Mouse (Mus musculus) ES-E14 (cell line): Measurements from ENCODE around the gene Snrnp25. TPM values are rescaled to one million over a fixed set of nuclear protein-coding genes. Genes with fewer than 3 reads are reported as not detected.

Source experiments
- DNase-seq: peaks from one replicate; pipeline ENCODE4 v3.0.0-alpha.2; 2013; ENCODE audit warnings: low read depth, low spot score
- H3K27ac ChIP-seq: 2 replicates; pipeline ENCODE4 v1.5.1; 2012; ENCODE audit warnings: low read depth, mild to moderate bottlenecking, low read length, moderate library complexity, mixed read lengths; ENCODE audit not compliant: poor library complexity, insufficient read depth, severe bottlenecking
- H3K36me3 ChIP-seq: 2 replicates; pipeline ENCODE4 v1.6.1; 2012; ENCODE audit warnings: mild to moderate bottlenecking, low read length, moderate library complexity, mixed read lengths; ENCODE audit not compliant: control insufficient read depth, poor library complexity, insufficient read depth, severe bottlenecking
- H3K4me1 ChIP-seq, 2 experiments: fragments of 150-350 bp in 1 of 2; sonication (generic) in 1 of 2; 2 replicates each; pipeline ENCODE4 v1.6.1; 2012; ENCODE audit warnings: low read length in 2 of 2, mild to moderate bottlenecking in 1 of 2, mixed read lengths in 1 of 2; ENCODE audit not compliant: control insufficient read depth in 2 of 2, insufficient read depth in 2 of 2, poor library complexity in 1 of 2
- H3K4me3 ChIP-seq, 2 experiments: fragments of 150-350 bp in 1 of 2; sonication (generic) in 1 of 2; 2 replicates each; pipeline ENCODE4 v1.5.1; 2012; ENCODE audit warnings: low read length in 2 of 2, low read depth in 1 of 2, mild to moderate bottlenecking in 1 of 2, mixed read lengths in 1 of 2; ENCODE audit not compliant: insufficient read depth in 1 of 2, poor library complexity in 1 of 2, severe bottlenecking in 1 of 2
- H3K9ac ChIP-seq: 2 replicates; pipeline ENCODE4 v1.6.1; 2012; ENCODE audit warnings: low read depth, mild to moderate bottlenecking, low read length, mixed read lengths; ENCODE audit not compliant: poor library complexity, insufficient read depth, severe bottlenecking
- H3K9me3 ChIP-seq: fragments of 150-350 bp; sonication (generic); 2 replicates; pipeline ENCODE4 v1.6.1; 2012; ENCODE audit warnings: low read depth, mild to moderate bottlenecking, low read length; ENCODE audit not compliant: control insufficient read depth, insufficient read depth
- CHD2 ChIP-seq: IDR thresholded peaks from 2 replicates; pipeline ENCODE4 v1.6.1; 2014; ENCODE audit warnings: mild to moderate bottlenecking, low read depth, low read length, inconsistent platforms
- HCFC1 ChIP-seq: IDR thresholded peaks from 2 replicates; pipeline ENCODE4 v1.6.1; 2012; ENCODE audit warnings: low read length, inconsistent platforms, borderline replicate concordance; ENCODE audit not compliant: insufficient read depth
- MAFK ChIP-seq: IDR thresholded peaks from 2 replicates; pipeline ENCODE4 v1.6.1; 2014; ENCODE audit warnings: mild to moderate bottlenecking, low read depth, low read length, inconsistent platforms; ENCODE audit not compliant: insufficient read depth
- ZC3H11A ChIP-seq: IDR thresholded peaks from 2 replicates; pipeline ENCODE4 v1.6.1; 2012; ENCODE audit warnings: low read depth, mild to moderate bottlenecking, inconsistent platforms, low read length, borderline replicate concordance
- ZNF384 ChIP-seq: IDR thresholded peaks from 2 replicates; pipeline ENCODE4 v1.6.1; 2012; ENCODE audit warnings: low read depth, low read length, inconsistent platforms
- in situ Hi-C, 2 experiments: fragments of 600-800 bp; cut with MboI; formaldehyde crosslinking; loops; one replicate each; pipeline ENCODE4 v1.15.1; 2025; ENCODE audit warnings: low sequenced_read_pairs in 2 of 2, inconsistent platforms in 1 of 2; ENCODE audit not compliant: unreplicated experiment in 2 of 2
- total RNA-seq: library from RNA; depleted of rRNA; stranded (reverse); fragments of 300-350 nt; gene quantifications from 2 replicates; pipeline ENCODE4 v1.2.3, GENCODE M21; 2012

Gene Snrnp25
- total RNA-seq, 1 experiment, result 79.5 TPM

DNA sequence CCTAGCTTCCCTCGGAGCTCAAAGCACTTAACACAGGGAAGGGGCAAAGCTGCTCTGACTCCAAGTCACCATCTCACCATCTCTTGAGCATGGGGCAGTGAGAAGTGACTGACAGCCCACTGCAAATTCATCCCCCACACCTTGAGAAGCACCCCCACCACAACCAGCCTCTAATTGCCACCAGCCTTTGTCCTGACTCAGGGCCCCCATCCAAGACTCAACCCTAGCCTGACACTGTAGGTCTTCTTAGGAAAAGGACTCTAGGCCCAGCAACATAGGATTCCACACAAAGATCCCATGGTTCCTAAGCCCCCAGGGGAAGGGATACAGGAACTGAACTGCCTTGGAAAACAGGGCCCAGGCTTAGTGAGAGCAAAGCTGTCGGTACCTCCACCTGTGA lies 30.9 kb downstream of the Snrnp25 start:
- in situ Hi-C loops, result no loop called here
- no peaks in the 10 kb centered on the region for H3K9me3 ChIP-seq
- no peak overlapping the region for H3K9ac ChIP-seq
- TF ChIP-seq MAFK (no peak), CHD2 (no peak), ZNF384 (no peak), HCFC1 (no peak), ZC3H11A (no peak)
- no peak for DNase-seq
- H3K36me3 ChIP-seq, result peaks cover 33% of the 10 kb centered on the region
- H3K27ac ChIP-seq, result no peak overlapping the region
- H3K4me3 ChIP-seq, result no peak overlapping the region
- no peaks in the 10 kb centered on the region for H3K4me1 ChIP-seq

DNA sequence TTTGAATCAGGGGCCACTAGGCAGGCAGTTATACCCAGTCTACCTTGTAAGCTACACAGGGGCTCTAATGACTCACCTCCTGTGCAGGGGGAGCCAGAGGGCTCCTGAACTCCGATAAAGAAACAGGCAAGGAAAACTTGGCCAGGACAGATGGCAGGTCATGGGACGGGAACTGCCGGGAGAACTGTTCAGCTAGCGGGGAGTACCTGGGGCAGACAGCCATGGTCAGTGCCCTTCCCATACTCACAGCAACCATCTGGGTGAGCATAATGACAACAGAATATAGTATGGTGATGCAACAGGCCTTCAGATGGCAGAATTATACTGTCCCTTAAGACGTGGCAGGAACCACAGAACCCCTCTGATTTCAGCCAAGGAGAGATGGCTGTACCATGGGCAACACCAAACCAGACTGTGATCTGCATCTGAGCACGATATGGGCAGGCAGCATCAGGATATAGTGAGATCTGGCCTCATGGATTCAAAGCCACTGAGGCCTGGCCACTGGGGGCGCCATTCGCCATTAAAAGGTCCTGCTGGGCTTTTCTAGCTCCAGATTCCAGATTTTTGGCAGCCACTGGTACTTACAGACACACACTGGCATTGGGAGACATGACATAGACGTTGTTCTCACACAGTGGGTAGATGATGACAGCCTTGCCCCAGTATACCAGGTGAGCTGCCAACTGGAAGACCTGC lies 31.6 kb downstream of the Snrnp25 start:
- Histone ChIP-seq H3K9ac (no peak overlapping the region), H3K27ac (no peak overlapping the region), H3K36me3 (peaks cover 26% of the 10 kb centered on the region), H3K4me3 (no peak overlapping the region), H3K9me3 (no peaks in the 10 kb centered on the region), H3K4me1 (no peaks in the 10 kb centered on the region)
- TF ChIP-seq ZNF384 (no peak), CHD2 (no peak), ZC3H11A (no peak), HCFC1 (no peak), MAFK (no peak)
- in situ Hi-C loops, result no loop called here
- DNase-seq, result no peak

DNA sequence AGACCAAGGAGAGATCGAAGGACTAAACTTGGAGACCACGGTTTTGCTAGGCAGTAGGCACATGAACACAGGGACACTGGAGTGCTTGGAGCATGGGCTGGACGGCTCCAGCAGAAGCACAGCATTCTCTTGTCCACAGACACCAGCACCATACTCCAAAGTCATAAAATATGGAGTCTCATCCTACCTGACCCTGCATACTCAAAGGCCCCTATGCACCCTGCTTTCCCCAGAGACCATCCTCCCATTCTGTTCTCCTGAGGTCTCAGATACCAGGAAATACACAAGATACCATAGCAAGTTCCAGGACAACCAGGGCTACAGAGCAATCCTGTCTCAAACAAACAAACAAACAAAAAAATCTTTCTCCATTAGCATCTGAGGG lies 32.2 kb downstream of the Snrnp25 start:
- Histone ChIP-seq H3K27ac (no peak overlapping the region), H3K4me3 (no peak overlapping the region), H3K9ac (no peak overlapping the region), H3K36me3 (peaks cover 22% of the 10 kb centered on the region), H3K4me1 (no peaks in the 10 kb centered on the region), H3K9me3 (no peaks in the 10 kb centered on the region)
- in situ Hi-C loops, result no loop called here
- no peak for DNase-seq
- TF ChIP-seq CHD2, result no peak
- no peak for TF ChIP-seq HCFC1
- TF ChIP-seq ZC3H11A, result no peak
- TF ChIP-seq MAFK, result no peak
- TF ChIP-seq ZNF384, result no peak

DNA sequence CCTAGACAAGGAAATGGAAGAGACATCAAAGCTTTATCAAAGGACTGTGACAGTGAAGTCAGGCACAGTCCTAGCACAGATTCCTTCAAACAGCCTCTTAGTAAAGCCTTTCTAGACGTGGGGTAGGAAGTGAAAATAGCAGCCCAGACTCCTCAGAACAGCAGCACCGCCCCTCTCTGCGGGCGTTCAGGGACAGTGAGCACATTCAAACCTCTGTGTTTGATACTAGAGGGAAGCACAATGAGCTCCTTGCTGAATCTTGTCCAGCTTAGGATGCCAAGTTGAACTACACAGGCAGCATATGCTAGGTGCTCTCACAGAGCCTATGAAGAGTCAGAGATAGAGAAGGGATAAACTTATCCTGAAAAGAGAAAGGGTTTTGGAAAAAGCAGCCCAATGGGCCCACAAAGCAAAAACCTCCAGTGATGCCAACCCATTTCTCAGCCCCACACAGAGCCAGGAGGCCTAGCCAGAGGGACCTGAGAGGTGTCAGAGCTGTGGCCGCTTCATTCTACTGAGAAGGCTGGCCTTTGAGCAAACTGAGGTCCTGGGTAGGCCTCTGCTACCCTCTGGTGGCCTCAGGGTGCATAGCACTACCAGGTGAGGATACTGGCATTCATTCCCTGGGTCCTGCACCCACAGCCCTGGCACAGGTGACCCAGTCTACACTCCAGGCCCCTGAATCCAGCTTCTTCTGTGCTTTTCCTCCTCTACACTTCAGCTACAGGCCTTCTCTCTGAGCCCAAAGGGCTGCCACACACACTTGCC lies 33.1 kb downstream of the Snrnp25 start:
- Histone ChIP-seq H3K9me3 (no peaks in the 10 kb centered on the region), H3K9ac (no peak overlapping the region), H3K27ac (no peak overlapping the region), H3K36me3 (peaks cover 18% of the 10 kb centered on the region), H3K4me3 (no peak overlapping the region), H3K4me1 (no peaks in the 10 kb centered on the region)
- TF ChIP-seq MAFK (no peak), ZC3H11A (peak; percentile 85)
- in situ Hi-C loops, result no loop called here
- DNase-seq, result no peak
